ENCODE assay signal across 15 mouse cellular contexts in genomic region chr2:5746529-5746928, GRCm38 (mm10). TPM values are rescaled to one million over a fixed set of nuclear protein-coding genes. Genes with fewer than 3 reads are reported as not detected.
DNase-seq lines count a peak whose midpoint lies in the region; ATAC-seq lines count a peak whose summit lies in the region.
"Had no signal": no experiment of that assay in that cellular context is flagged by ENCODE, and none has a peak within 500 bp of the region (broad histone marks: within the 10 kb centered on the region; RNA-seq: fewer than 3 reads in every experiment).

No protein-coding gene starts in this region.

- no peaks in the 10 kb centered on the region for H3K27me3 ChIP-seq in kidney, embryonic 15.5 days
- no peaks in the 10 kb centered on the region for H3K27me3 ChIP-seq in limb, embryonic 15.5 days

- H3K9ac ChIP-seq in kidney, embryonic 15.5 days = no peak overlapping the region
- no peak overlapping the region for H3K9ac ChIP-seq in limb, embryonic 15.5 days
- H3K9ac ChIP-seq: liver, postnatal 0 days had no signal

- no peaks in the 10 kb centered on the region for H3K36me3 ChIP-seq in kidney, embryonic 15.5 days
- H3K36me3 ChIP-seq in limb, embryonic 15.5 days = no peaks in the 10 kb centered on the region
- H3K36me3 ChIP-seq: embryonic facial prominence, embryonic 10.5 days had no signal

- H3K4me3 ChIP-seq in kidney, embryonic 15.5 days (replicated peaks) = peak overlapping the region; percentile 28
- H3K4me3 ChIP-seq in limb, embryonic 15.5 days = no peak overlapping the region
- H3K4me3 ChIP-seq: embryonic facial prominence, embryonic 10.5 days had no signal

- peaks cover 18% of the 10 kb centered on the region for H3K4me1 ChIP-seq in kidney, embryonic 15.5 days
- 0 out of 2 replicates have a peak, but pooled peaks cover 4% of the 10 kb centered on the region for H3K4me1 ChIP-seq in limb, embryonic 15.5 days
- H3K4me1 ChIP-seq: embryonic facial prominence, embryonic 10.5 days had no signal

- ATAC-seq in kidney, embryonic 15.5 days (replicated peaks; ENCODE audit: low FRiP score) = peak; percentile 88
- ATAC-seq in limb, embryonic 15.5 days (ENCODE audit: insufficient number of reproducible peaks, low FRiP score, low TSS enrichment, low read depth) = no peak
- ATAC-seq: hindbrain, embryonic 16.5 days; liver, postnatal 0 days had no signal

- peak; percentile 11 for DNase-seq in kidney, adult 9 months
- no peak for DNase-seq in kidney, adult 18-20 months
- peak; percentile 22 for DNase-seq in R1 (ENCODE audit: low read depth, low spot score)
- no peak for DNase-seq in frontal cortex, postnatal 10 days (ENCODE audit: low spot score in 2 of 2)
- no peak for DNase-seq in neural tube, embryonic 10.5 days (ENCODE audit: extremely low spot score, low spot score)
- DNase-seq in right cerebral cortex, postnatal 4 days = no peak
- DNase-seq: adrenal gland, postnatal 14 days; cerebellum, postnatal 14 days; heart, postnatal 14 days; liver, postnatal 0 days; midbrain, embryonic 14.5 days had no signal

- H3K4me2 ChIP-seq in kidney, embryonic 15.5 days = peak overlapping the region; percentile 52
- H3K4me2 ChIP-seq in limb, embryonic 15.5 days = 0 out of 2 replicates have a peak overlapping the region, but pooled peaks have one; percentile 10

- no peaks in the 10 kb centered on the region for H3K9me3 ChIP-seq in kidney, embryonic 15.5 days (replicated peaks)
- H3K9me3 ChIP-seq in limb, embryonic 15.5 days = no peaks in the 10 kb centered on the region
- H3K9me3 ChIP-seq: embryonic facial prominence, embryonic 10.5 days had no signal

- 34% methylated on average over 12 of the region's 12 CpGs for WGBS in kidney, embryonic 15.5 days
- WGBS in limb, embryonic 15.5 days = 39% methylated on average over 12 of the region's 12 CpGs

- peak overlapping the region; percentile 68 for H3K27ac ChIP-seq in kidney, embryonic 15.5 days
- no peak overlapping the region for H3K27ac ChIP-seq in limb, embryonic 15.5 days
- H3K27ac ChIP-seq: embryonic facial prominence, embryonic 10.5 days had no signal

RNA-seq across cellular contexts. Expression of gene Camk1d, which starts 32.2 kb away (rescaled TPM):
- 1.9 and 2.4 TPM in 2 replicates for polyA plus RNA-seq in kidney, embryonic 15.5 days (2015; fragmentation: Nextera tagmentation; extraction: Ambion mirVana)
- polyA plus RNA-seq in limb, embryonic 15.5 days (2015; fragmentation: Nextera tagmentation; extraction: Ambion mirVana) = 8.4 and 9.0 TPM in 2 replicates

Comparison
In these comparisons a context has a peak if more than half of its experiments do, and no peak if none do; other contexts are left out.
1. DNase-seq: peak in kidney, adult 9 months (single experiment) and R1 (single experiment); none in kidney, adult 18-20 months (single experiment), frontal cortex, postnatal 10 days (0 of 2), neural tube, embryonic 10.5 days (single experiment) and right cerebral cortex, postnatal 4 days (single experiment).